Mouse (Mus musculus) adipose tissue, adult 10 weeks (tissue): ENCODE results near the gene Igsf10. TPM values are rescaled to one million over a fixed set of nuclear protein-coding genes. Genes with fewer than 3 reads are reported as not detected.

ENCODE experiments used
- polyA plus RNA-seq: library from polyadenylated mRNA; stranded (reverse); fragments of 350-450 nt; fragmentation: Illumina TruSeq; extraction: RNeasy Lipid Tissue Mini Kit (QIAGEN cat#74804); gene quantifications from one replicate; pipeline ENCODE4 v1.2.3, GENCODE M21; 2014; ENCODE audit warnings: low read depth, low replicate concordance

Gene Igsf10
- polyA plus RNA-seq = 3.9 TPM

DNA sequence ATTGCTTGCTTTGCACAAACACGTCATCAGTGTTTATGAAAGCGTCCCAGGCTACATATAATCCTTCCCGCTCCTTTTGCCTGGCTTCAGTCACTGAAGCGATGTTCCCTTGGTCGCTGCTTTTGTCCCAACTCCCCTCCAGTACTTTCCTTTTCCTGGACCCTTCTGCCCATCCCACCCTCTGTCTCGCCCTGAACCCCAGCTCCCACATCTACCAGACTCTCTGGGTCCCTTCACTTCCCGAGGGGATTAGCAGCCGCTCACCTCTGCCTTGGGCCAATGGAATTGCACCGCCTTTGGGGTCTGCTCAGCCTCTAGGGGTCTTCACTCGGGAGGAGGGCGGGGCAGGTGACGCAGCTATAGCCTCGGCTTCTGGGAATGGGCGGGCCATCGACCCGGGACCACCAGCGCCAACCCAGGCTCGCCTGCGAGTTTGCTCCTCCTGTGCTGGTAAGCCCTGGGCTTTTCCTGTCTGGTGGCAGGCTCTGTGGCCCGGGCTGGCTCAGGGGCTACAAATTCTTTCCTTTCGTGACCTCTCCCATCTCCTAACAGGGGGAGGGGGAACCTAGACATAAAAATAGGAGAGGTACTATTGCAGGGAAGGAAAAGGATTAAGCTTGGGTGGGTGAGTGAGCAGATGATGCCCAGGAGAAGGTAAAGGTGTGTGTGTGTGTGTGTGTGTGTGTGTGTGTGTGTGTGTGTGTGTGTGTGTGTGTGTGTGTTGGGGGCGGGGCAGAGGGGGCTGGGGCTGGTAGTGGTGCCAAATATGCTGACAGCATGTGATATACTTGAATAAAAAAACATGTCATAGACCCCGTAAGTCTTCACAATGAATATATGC is at the start of gene Igsf10:
Gene Igsf10, minus strand, starts transcription at position 330 of the 841 bp plus-strand sequence.

Other genes starting within 250 kb of the Igsf10 start
- gene Gpr171, start 242.6 kb downstream of the Igsf10 start, polyA plus RNA-seq = 0.40 TPM
- 3.1 TPM for gene P2ry14, start 190.8 kb downstream of the Igsf10 start, polyA plus RNA-seq
- gene Gpr87, start 149.3 kb downstream of the Igsf10 start, polyA plus RNA-seq = 0.34 TPM
- 2.0 TPM for gene P2ry13, start 133.5 kb downstream of the Igsf10 start, polyA plus RNA-seq
- 4.6 TPM for gene P2ry12, start 81.5 kb downstream of the Igsf10 start, polyA plus RNA-seq